Mouse (Mus musculus) urinary bladder, postnatal 25 days (tissue): ENCODE results near the gene Drc7.

ENCODE experiments used
- DNase-seq: peaks from one replicate; pipeline ENCODE4 v3.0.0; 2022; ENCODE audit warnings: low spot score

The Drc7 gene

DNA sequence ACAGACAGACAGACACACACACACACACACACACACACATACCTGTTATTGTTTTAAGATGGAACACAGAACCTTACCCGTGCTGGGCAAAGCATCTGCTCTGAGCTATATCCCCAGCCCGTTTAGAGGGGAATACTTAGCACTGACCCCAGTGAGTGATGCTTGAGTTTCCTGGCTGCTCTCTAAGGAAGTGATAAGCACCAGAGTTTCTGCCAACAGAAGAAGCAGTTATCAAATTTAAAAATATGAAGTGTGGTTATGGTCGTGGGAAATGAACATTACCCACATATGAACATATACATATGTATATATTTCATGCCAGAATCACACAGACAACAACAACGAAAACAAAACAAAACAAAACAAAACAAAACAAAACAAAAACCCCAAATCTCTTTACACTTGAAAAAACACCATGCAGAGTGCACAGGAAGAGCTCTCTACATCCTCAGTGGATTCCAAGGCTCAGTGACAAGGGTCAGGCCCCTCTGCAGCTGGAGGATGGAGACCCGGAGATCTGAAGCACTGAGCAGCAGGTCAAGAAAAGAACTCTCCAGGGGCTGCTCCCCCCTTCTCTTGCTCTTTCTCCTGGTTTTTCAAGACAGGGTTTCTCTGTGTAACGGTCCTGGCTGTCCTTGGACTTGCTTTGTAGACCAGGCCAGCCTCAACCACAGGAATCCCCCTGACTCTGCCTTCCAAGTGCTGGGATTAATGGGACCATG is 5.1 kb downstream of the Drc7 start:
- DNase-seq = no peak

DNA sequence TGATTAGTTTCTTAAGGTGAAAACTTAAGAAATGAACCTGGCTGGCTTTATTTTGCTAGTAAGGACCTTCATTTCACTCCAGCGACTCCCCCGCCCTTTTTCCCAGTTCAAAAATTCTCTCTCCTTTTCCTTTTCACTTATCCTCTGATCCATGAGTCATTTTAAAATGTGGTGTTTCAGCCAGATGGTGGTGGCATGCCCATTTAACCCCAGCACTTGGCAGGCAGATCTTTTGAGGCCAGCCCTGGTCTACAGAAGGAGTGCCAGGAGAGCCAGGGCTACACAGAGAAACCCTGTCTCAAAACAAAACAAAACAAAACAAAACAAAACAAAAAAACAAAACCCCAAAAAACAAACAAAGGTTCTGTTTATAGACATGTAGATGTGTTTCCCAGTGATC is 9.6 kb downstream of the Drc7 start:
- no peak for DNase-seq

DNA sequence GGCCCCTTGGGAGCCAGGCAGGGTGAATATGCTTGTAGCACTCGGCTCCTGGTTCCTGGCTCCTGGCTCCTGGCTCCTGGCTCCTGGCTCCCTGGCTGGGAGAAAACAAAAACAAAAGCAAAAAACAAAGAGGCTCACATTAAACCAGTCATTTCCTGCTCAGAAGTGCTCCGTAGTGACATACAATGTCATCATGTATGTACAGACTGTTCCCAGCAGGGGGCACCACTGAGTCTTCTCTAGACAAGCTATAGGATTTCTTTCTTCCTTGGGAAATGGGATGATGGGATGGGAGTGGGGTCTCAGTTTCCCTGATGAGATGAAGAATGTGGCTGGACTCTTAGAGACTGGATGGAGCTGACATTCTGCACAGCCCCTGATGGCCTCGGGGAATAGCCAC is 12.7 kb downstream of the Drc7 start:
- DNase-seq = peak; percentile 53

DNA sequence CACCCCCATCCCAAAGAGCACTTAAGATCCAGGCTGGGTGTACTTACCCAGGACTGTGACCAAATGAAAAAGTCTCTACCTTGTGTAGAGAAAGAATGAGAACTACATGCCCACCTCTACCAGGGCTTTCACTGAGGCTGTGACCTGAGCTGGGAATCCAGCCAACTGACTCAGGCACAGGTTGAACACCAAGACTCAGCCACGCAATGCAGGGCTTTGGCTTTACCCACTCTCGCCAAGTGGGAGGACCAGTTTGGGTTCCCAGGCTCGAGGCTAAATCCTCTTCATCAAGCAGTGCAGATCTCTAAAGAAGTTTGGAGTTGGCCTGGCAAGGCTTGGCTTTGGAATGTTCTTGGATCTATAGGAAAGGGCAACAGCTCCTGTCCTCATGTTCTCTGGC is 20.6 kb downstream of the Drc7 start:
- no peak for DNase-seq

DNA sequence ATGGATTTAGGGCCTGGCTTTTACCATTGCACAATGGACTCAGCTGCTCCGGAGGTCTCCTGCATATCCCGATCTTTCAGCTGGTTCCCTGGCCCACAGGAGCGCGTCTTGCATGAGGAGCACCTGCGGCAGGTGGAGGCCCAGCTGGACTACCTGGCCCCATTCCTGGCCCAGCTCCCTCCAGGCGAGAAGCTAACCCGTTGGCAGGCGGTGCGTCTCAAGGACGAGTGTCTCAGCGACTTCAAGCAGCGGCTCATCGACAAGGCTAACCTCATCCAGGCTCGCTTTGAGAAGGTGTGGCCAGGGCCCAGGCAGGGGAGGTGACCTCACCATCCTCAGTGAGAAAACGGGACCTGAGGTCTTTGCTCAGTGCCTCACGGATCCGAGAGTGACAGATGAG is 21.2 kb downstream of the Drc7 start:
- no peak for DNase-seq

DNA sequence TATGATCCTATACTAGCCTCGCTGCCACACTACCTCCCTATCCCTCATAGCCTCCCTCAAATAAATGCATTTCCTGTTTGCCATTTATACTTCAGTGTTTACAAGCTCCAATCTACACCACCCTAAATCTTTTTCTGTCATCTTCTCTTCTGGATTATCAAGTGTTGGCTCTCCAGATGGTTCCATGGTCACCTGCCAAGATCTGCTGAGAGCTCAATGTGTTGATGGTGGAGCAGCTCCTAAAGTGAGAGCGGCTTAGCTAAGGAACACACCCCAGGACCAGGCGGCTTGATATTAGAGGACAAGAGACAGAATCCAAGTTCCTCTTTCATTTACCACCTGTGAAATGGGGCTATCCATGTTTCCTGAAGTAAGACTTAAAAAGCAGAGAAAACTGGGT is 23.2 kb downstream of the Drc7 start:
- DNase-seq = no peak

DNA sequence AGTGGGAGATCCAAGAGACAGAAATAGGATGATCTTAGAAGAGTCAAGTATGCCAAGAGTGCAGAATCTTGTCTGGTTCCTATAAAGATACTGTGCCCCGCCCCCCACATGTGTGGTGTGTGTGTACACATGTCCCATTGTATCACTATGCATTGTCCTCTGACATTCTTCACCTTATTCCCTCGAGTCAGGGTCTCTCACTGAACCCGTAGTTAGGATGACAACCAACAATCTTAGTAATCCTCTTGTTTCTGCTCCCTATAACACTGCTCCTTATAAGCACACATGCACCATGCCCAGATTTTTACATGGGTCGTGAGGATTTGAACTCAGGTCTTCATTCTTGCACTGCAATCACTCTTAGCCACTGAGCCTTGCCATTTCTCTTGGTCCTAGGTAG is 24.4 kb downstream of the Drc7 start:
- no peak for DNase-seq

DNA sequence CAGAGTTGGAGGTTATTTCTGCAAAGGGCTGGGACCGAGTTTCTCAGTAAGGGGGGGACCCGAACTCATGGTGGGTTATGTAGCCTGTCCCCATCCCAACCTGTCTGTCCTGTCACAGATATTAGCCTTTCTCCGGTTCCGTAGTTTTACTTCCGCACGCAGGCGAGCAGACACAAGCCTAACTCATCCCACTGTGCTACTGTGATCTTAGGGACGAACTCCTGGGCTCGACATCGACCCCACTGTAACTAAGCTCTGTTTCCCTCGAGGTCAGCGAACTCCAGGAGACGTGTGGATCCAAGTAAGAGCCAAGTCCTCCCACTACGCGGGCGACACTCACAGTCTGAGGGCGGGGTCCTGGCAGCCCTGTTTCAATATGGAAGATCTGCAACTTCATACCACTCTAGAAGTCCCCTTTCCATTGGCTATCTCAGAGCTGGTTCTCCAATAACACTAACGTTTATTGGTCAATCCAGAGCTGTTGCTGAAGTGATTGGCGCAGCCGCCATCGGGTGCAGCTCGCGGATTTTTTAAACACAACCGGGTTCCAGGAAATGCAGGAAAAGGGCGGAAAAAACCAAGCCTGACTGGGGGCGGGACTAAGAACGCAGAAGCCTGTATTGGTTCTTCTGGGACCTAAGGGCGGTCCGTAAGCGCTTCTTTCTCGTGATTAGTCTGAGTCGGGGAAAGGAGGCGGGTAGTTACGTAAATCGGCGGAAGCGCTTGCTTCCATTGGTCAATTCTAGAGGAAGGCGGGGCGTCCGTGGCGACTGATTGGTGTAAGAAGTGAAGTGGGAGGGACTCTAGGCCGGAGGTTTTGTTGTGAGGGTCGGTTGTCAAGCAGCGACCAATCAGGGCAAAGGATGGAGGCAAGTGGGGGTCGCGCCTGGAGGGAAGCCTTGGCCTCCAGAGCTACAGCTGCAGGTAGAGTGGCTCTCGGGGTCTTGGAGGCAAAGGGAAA is 25.8 kb downstream of the Drc7 start, which contains the start of gene Katnb1:
TSS of gene Katnb1 (plus strand) at position 806 of the 961 bp plus-strand sequence.
- DNase-seq = peak; percentile 89

DNA sequence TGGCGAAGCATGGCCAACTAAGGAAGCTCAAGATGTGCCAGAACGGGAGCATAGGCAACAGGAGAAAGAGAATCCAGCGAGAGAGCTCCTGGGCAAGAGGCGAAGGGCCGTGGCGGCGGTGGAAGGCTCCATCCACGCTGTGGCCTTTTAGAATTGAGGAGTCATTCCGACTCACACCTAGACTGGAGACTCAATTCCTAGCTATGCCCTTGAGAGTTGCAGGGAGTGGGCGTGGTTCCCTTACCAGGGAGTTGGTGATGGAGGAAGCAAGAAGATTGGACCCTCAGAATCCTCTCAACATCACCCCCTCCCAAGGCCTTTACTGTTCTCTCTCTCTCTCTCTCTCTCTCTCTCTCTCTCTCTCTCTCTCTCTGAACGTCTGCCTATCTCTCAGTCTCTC is 26.7 kb downstream of the Drc7 start:
- no peak for DNase-seq

DNA sequence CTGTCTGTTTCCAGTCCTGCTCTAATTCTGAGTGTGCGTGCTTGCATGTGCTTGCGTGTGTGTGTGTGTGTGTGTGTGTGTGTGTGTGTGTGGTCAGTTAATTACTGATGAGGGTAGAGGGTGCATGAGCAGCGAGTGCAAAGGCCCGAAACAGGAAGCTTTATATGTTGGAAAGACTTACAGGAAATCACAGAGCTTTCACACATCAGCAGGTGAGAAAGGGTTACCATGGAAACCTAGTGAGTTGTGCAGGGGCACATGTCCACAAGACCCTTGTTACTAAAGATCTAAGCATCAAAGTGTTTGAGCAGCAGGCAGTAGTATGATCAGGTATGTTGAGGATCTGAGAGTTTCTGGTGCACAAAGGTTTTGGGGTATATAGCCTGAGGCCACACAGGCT is 29.4 kb downstream of the Drc7 start:
- no peak for DNase-seq

DNA sequence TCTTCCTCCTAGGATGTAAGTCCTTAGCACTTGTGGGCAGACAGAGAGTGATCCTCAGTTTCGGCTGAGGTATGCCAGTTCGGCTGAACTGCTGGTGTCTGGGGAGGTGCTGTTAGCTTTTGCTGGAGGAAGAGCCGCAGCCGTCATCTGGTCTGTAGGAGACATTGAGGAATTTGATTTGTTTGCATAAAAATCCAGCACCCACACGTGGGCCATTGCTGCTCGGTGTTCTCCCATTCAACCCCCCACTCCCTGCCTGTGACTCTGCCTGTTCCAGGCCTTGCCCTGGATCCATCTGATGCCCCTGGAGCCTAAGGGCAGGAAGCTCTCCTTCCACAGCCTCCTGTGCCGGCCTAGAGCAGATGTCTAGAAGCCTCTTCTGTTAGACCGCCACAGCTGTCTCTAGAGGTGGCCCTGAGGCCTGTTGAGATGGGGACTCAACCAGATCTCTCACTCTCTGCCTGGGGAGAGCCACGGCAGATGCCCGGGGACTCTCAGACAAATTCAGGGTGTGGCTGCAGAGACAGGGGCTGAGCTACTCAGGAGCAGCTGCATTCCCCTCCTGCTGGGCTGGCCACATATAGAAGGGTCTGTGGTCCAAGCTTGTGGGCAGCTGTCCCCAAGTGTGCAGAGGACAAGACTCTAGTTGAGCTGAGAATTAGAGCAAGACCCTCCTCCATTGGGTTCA is 30.0 kb downstream of the Drc7 start:
- DNase-seq = no peak

DNA sequence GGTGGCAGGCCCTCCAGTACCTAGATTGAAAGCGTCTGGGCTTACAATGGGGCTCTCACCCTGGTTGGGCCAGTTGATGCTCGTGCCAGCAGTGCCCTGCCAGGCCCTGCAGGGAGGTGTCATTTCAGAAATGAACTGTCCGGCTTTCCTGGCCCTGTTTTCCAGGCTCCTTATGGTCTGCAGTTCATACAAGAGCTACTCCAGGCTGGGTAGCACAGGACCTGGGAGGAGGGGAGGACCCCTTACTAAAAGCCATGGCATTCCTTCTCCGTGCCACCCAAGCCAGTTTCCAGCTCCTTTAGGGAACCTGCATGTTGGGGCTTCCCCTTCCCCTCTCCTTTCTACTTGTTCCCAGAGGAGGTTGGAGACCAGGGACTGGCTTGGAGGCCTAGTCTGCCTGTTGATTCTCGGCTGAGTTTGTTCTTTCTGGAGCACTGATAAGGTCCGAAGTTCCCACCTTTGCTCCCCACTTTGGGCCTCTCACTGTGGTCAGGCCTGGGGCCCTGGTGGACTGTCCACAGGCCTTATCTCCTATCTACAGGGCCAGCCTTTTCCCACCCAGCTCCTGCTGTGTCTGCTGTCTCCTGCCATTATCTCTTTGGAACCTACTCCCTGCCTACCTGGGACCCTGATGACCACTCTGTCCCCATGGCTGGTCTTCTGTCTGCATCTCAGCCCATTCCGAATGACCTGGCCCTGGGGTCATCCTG is 30.7 kb downstream of the Drc7 start:
- DNase-seq = no peak

DNA sequence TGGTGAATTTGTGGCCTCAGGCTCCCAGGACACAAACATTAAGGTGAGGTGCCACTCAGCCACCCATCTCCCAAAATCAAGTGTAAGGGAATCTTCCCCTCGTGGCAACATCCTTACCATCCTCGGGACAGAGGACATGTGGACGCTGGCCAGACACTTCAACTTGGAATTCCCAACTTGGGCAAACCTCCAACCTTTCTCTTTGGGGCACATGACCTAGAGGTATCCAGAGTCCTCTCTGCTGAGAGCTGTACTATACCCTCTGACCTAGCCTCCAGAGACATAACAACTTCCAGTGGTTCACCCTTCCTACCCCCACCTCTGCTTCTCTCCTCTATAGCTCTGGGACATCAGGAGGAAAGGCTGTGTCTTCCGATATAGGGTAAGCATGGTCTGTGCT is 38.7 kb downstream of the Drc7 start:
- DNase-seq = no peak

DNA sequence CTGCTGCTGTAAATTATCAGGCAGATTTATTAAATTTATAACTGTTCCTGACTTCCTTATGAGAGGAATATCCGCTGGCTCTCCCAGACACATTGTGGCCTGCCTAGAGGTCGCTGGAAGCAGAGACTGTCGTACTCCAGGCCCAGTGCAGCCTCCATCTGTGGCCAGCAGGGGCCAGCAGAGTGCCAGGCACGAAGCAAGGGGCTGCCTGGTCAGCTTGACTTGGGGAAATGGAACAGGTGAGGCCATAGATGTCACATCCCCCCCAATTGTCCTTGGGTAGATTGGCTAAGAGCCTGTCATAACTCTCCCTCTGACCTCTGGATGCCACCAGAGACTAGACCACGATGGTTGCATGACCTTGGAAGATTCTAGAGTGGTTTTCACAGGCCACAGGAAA is 44.1 kb downstream of the Drc7 start:
- peak; percentile 61 for DNase-seq

DNA sequence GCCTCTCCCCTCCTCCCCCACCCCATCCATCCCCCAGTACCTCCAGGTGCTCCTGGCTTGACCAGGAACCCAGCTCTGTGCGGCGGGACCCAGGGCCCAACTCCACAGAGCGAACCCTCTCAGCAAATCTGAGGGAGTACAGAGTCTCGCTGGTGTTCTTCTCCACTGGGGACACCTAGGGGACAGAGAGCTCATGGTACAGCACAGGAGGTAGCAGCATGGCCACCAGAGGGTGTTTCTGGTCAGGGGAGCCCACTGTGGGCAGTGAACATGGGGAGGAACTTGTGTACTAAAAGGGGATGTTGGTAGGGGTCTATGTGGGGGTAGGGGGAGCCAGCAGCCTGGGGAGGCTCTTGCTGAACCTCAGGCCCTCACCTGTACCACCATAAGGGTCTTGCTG is 47.1 kb downstream of the Drc7 start:
- DNase-seq = no peak

DNA sequence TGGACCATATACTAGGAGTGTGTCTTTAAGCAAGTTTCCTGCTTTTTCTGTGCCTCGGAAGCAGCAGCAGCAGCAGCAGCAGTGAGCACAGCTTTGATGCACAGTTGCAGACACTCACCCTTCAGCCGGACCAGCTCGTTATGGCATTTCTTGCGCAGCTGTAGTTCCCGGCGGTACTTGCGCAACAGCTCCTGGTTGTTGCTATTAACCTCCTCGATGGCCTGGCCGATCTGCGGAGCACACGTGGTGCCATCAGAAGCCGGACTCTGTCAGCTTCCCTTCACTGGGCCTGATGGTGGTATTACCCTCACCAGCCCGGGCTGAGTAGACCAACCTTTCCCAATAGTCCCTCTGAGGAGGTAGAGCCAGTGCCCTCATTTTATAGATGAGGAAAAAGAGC is 52.4 kb downstream of the Drc7 start:
- DNase-seq = no peak

DNA sequence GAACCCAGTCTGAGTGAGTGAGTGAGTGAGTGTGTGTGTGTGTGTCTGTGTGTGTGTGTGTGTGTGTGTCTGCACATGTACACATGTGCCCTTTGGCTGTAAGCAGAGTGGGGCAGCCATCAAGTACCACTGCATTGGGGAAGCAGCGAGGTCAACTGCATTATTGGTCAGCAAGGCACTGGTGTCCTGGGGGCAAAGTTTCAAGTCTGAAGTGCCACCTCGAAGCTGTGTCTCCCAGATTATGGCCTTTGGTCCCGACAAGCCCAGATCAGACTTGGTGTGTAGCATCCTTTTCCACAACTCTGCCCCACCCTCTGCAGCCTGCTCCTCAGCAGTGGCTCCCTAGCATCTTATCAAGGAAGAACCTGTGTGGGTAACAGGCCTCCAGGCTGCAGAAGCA is 57.7 kb downstream of the Drc7 start:
- no peak for DNase-seq

DNA sequence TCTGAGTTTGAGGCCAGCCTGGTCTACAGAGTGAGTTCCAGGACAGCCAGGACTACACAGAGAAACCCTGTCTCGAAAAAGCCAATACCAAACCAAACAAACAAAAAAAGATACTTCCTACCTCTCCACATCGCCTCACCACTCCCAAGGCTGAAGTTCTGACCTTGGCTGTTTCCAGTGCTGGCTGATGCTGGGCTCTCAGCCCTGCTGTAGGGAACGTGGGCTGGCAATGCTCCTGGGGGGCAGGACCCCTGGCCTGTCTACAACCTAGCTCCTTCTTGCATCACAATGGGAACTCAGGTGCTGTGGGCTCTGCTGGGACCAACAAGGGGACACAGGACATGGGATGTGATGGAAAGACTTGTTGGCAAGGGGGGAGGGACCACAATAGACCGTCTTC is 58.2 kb downstream of the Drc7 start:
- DNase-seq = no peak

DNA sequence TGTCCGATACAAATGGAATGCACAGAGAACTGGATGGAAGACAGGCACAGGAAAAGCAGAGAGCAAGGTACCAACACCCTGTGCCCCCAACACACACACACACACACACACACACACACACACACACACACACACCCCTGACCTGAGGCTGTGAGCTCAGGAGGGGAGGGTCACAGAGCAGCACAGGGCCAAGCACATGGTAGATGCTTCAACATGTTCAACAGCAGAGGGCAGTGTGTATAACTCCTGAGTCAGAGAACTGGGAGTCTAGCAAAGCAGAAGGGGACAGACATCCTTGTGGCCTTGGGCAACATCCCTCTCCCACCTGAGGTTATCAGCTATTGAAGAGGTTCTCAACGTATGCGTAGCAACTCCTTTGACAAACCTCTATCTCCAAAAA is 58.8 kb downstream of the Drc7 start:
- no peak for DNase-seq

DNA sequence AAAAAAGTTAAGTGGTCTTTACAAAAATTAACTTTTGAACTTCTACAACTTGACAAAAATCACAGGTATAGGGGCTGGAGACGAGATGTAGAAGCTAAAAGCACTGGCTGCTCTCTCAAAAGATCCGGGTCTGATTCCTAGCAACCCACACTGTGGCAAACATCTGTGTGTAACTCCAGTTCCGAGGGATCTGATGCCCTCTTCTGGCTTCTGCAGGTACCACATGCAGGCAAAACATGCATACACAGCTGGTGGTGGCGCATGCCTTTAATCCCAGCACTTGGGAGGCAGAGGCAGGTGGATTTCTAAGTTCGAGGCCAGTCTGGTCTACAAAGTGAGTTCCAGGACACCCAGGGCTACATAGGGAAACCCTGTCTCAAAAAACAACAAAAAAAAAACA is 68.6 kb downstream of the Drc7 start:
- DNase-seq = no peak

DNA sequence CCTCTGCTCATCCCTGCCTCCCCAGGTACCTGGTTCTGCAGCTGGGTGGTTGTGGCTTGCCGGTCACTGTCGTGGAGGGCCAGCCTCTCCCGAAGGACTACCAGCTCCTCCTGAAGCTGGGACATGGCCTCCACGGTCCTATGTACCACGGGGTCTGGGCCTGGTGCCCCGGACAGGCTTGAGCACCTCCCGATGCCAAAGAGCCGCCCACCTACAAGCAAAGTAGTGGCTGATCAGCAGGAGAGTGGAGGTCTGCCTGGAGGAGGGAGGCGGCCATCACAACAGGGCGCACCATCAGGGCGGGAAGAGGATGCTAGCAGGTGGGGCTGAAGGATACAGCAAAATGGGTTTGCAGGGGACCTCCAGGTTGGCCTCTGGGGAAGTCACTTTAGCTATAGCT is 71.6 kb downstream of the Drc7 start:
- DNase-seq = no peak

DNA sequence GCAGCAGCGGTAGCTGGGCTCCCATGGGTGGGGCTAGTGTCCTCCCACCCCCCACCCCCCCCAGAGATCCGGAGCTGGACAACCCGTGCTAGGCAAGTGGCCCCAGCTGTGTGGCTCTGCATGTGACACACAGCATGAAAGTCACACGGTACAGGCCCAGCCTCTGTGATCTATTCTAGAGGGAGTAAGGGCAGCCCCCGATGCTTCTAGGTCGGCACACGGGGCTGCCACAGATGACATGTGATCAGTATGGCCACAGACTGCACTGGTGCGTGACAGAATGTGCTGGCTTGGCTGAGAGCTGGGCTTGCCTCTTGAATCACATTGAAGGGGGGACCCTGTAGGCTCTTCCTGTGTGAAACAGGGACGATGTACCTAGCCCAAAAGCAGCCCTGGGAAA is 72.8 kb downstream of the Drc7 start:
- DNase-seq = no peak
